Mouse (Mus musculus): ENCODE data around the gene Ubqln1. TPM values are rescaled to one million over a fixed set of nuclear protein-coding genes. Genes with fewer than 3 reads are reported as not detected.
A peak's percentile ranks its signal among the peaks of the same experiment; 100 is the strongest.

Gene Ubqln1
- total and polyA plus RNA-seq, 3 experiments: 68.6 to 146 TPM; not detected in 1

DNA sequence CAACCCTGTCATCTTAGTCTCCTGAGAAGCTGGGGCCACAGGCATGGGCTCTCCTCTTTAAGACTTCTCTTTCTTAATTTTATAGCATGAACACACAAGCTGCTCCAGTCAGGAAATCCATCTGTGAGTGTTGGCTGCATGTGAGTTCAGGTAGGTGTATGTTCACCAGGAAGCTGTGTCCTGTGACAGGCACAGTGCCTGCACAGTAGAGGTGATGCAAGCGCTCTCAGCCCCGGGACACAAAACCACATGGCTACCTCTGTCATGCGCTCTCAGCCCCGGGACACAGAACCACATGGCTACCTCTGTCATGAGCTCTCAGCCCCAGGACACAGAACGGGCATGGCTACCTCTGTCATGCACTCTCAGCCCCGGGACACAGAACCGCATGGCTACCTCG, 48.1 kb upstream of the Ubqln1 start:
- no peak for TF ChIP-seq SIN3A (IDR thresholded peaks at IDR 0.05; ENCODE audit: low read length)
- TF ChIP-seq ZNF384 (IDR thresholded peaks at IDR 0.05; ENCODE audit: low read depth, low read length): no peak
- TF ChIP-seq JUND (IDR thresholded peaks at IDR 0.05; ENCODE audit: low read depth, low read length): no peak
- no peak for TF ChIP-seq USF2 (IDR thresholded peaks at IDR 0.05; ENCODE audit: borderline replicate concordance in 1 of 2, insufficient read depth in 1 of 2, low read depth in 1 of 2, low read length in 2 of 2)
- TF ChIP-seq MAFK (IDR thresholded peaks at IDR 0.05; ENCODE audit: borderline replicate concordance, low read depth, low read length): no peak
- no peak for TF ChIP-seq RAD21 (IDR thresholded peaks at IDR 0.05; ENCODE audit: low read depth, low read length)
- Histone ChIP-seq H3K4me1 (ENCODE audit: control insufficient read depth in 1 of 2, insufficient read depth in 2 of 2, low read length in 2 of 2) (peaks cover 0 to 6% of the 10 kb centered on the region in 2 experiments; a peak in 3 of 4 replicates), H3K27me3 (ENCODE audit: control insufficient read depth in 1 of 2, insufficient read depth in 2 of 2, low read length in 2 of 2) (no peaks in the 10 kb centered on the region), H3K36me3 (ENCODE audit: control insufficient read depth in 1 of 2, insufficient read depth in 2 of 2, low read length in 2 of 2) (peaks cover 0 to 2% of the 10 kb centered on the region in 2 experiments; a peak in 1 of 4 replicates), H3K27ac (ENCODE audit: control insufficient read depth, low read depth, low read length) (no peak overlapping the region), H3K9me3 (replicated peaks; ENCODE audit: insufficient read depth, low read length) (no peaks in the 10 kb centered on the region), H3K9ac (ENCODE audit: control insufficient read depth, low read depth, low read length, poor library complexity, severe bottlenecking) (no peak overlapping the region), H3K79me2 (ENCODE audit: control insufficient read depth, insufficient read depth, low read length, poor library complexity) (peaks cover 3% of the 10 kb centered on the region; the same call in 1 of the 2 replicates), H3K4me3 (ENCODE audit: control insufficient read depth in 1 of 2, insufficient read depth in 1 of 2, low read depth in 2 of 2, low read length in 2 of 2) (no peak overlapping the region)
- no peak for DNase-seq (ENCODE audit: low read depth, low spot score)

DNA sequence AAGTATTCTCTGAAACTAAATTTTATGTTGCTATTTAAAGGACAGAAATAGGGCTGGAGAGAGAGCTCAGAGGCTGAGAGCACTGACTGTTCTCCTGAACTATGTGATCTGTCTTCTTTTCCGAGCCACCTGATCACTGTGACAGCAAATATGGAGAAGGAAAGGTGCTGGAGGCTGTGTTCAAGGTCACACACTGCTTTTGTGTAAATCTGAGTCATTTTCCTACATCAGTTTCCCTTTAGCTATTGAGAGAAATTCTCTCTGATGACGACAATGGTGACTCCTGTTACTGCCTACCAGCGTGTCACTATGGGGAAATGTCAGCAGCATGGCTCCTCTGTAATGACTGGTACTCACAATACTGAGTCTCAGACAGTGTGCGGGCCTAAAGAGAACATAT, 46.2 kb upstream of the Ubqln1 start:
- Histone ChIP-seq H3K4me3 (ENCODE audit: control insufficient read depth in 1 of 2, insufficient read depth in 1 of 2, low read depth in 2 of 2, low read length in 2 of 2) (no peak overlapping the region), H3K27ac (ENCODE audit: control insufficient read depth, low read depth, low read length) (no peak overlapping the region), H3K79me2 (ENCODE audit: control insufficient read depth, insufficient read depth, low read length, poor library complexity) (peaks cover under 1% of the 10 kb centered on the region; the same call in 1 of the 2 replicates), H3K9me3 (replicated peaks; ENCODE audit: insufficient read depth, low read length) (no peaks in the 10 kb centered on the region), H3K4me1 (ENCODE audit: control insufficient read depth in 1 of 2, insufficient read depth in 2 of 2, low read length in 2 of 2) (peaks cover 0 to 1% of the 10 kb centered on the region in 2 experiments; a peak in 2 of 4 replicates), H3K36me3 (ENCODE audit: control insufficient read depth in 1 of 2, insufficient read depth in 2 of 2, low read length in 2 of 2) (no peaks in the 10 kb centered on the region), H3K9ac (ENCODE audit: control insufficient read depth, low read depth, low read length, poor library complexity, severe bottlenecking) (no peak overlapping the region), H3K27me3 (ENCODE audit: control insufficient read depth in 1 of 2, insufficient read depth in 2 of 2, low read length in 2 of 2) (no peaks in the 10 kb centered on the region)
- no peak for TF ChIP-seq ETS1 (IDR thresholded peaks at IDR 0.05; ENCODE audit: low read depth, low read length)
- no peak for TF ChIP-seq MXI1 (IDR thresholded peaks at IDR 0.05; ENCODE audit: low read depth, low read length)
- DNase-seq (ENCODE audit: low read depth, low spot score): no peak

DNA sequence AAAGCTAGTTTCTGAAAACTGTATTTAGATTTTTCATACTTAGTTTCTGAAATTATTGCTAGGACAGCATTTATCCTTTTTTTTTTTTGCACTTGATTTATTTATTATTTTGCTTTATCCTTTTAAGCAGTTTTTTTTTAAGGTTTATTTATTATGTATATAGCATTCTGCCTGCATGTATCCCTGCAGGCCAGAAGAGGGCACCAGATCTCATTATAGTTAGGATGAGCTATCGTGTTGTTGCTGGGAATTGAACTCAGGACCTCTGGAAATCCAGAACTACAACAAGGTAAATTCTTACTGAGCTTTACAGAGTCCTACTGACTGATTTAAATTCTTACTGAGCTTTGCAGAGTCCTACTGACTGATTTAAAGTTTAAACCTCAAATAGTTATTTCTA, 37.8 kb upstream of the Ubqln1 start:
- no peak overlapping the region for H3K4me3 ChIP-seq (ENCODE audit: control insufficient read depth in 1 of 2, insufficient read depth in 1 of 2, low read depth in 2 of 2, low read length in 2 of 2)
- TF ChIP-seq SMC3 (IDR thresholded peaks at IDR 0.05; ENCODE audit: low read depth, low read length) (peak; percentile 44), ZC3H11A (IDR thresholded peaks at IDR 0.05; ENCODE audit: low read depth, low read length) (peak; percentile 18; the same call in 1 of the 2 replicates), CHD2 (IDR thresholded peaks at IDR 0.05; ENCODE audit: low read length) (no peak), ZMIZ1 (IDR thresholded peaks at IDR 0.05; ENCODE audit: low read depth, low read length) (no peak), CTCF (IDR thresholded peaks at IDR 0.05 in 2 of 3, conservative IDR thresholded peaks at IDR 0.05 in 1 of 3; ENCODE audit: control insufficient read depth in 1 of 3, insufficient read depth in 1 of 3, low read depth in 2 of 3, low read length in 3 of 3, poor library complexity in 1 of 3, severe bottlenecking in 1 of 3) (peak; percentile 25 to 51 (median 36); a peak in 4 of 6 replicates), MXI1 (IDR thresholded peaks at IDR 0.05; ENCODE audit: low read depth, low read length) (no peak), RAD21 (IDR thresholded peaks at IDR 0.05; ENCODE audit: low read depth, low read length) (peak; percentile 33), ZNF384 (IDR thresholded peaks at IDR 0.05; ENCODE audit: low read depth, low read length) (peak; percentile 64)
- peak; percentile 44 for DNase-seq (ENCODE audit: low read depth, low spot score)
- no peaks in the 10 kb centered on the region for H3K27me3 ChIP-seq (ENCODE audit: control insufficient read depth in 1 of 2, insufficient read depth in 2 of 2, low read length in 2 of 2)
- no peak overlapping the region for H3K9ac ChIP-seq (ENCODE audit: control insufficient read depth, low read depth, low read length, poor library complexity, severe bottlenecking)
- H3K9me3 ChIP-seq (replicated peaks; ENCODE audit: insufficient read depth, low read length): no peaks in the 10 kb centered on the region
- no peak overlapping the region for H3K27ac ChIP-seq (ENCODE audit: control insufficient read depth, low read depth, low read length)
- no peaks in the 10 kb centered on the region for H3K79me2 ChIP-seq (ENCODE audit: control insufficient read depth, insufficient read depth, low read length, poor library complexity)
- peaks cover 0 to 3% of the 10 kb centered on the region in 2 experiments; a peak in 3 of 4 replicates for H3K36me3 ChIP-seq (ENCODE audit: control insufficient read depth in 1 of 2, insufficient read depth in 2 of 2, low read length in 2 of 2)
- peaks cover 0 to 4% of the 10 kb centered on the region in 2 experiments; a peak in 1 of 4 replicates for H3K4me1 ChIP-seq (ENCODE audit: control insufficient read depth in 1 of 2, insufficient read depth in 2 of 2, low read length in 2 of 2)
